Mouse (Mus musculus): Measurements from ENCODE around the gene Tns1. TPM values are rescaled to one million over a fixed set of nuclear protein-coding genes. Genes with fewer than 3 reads are reported as not detected.
A peak's percentile ranks its signal among the peaks of the same experiment; 100 is the strongest.

Tns1 gene
- polyA plus RNA-seq, 1 experiment = 35.5 TPM

GRCm38 (mm10) chr1:74124991-74125552, 823 bp upstream of the Tns1 start, which contains the start of gene Rufy4:
Gene Rufy4, plus strand, starts transcription at chr1:74125541.
- Histone ChIP-seq H3K4me1 (ENCODE audit: control insufficient read depth, insufficient read depth, low read length) (peaks cover 10% of the 10 kb centered on the region), H3K4me3 (ENCODE audit: insufficient read depth, low read length) (peak within 1 kb of the TSS; percentile 50)
- TF ChIP-seq CTCF (IDR thresholded peaks at IDR 0.05; ENCODE audit: low read depth, low read length) (peak; percentile 46), POLR2A (IDR thresholded peaks at IDR 0.05; ENCODE audit: borderline replicate concordance, low read depth, low read length) (no peak)

GRCm38 (mm10) chr1:74123215-74123614, 1.0 kb downstream of the Tns1 start:
- Histone ChIP-seq H3K4me3 (ENCODE audit: insufficient read depth, low read length) (no peak overlapping the region), H3K4me1 (ENCODE audit: control insufficient read depth, insufficient read depth, low read length) (peaks cover 10% of the 10 kb centered on the region), H3K27ac (ENCODE audit: insufficient read depth, low read depth, low read length) (no peak overlapping the region)
- no peak for TF ChIP-seq CTCF (IDR thresholded peaks at IDR 0.05; ENCODE audit: low read depth, low read length)
- TF ChIP-seq POLR2A (IDR thresholded peaks at IDR 0.05; ENCODE audit: borderline replicate concordance, low read depth, low read length) = no peak

More at GRCm38 (mm10) chr1:74124991-74125552, 823 bp upstream of the Tns1 start, which contains the start of gene Rufy4:
- H3K27ac ChIP-seq (ENCODE audit: insufficient read depth, low read depth, low read length) = no peak within 1 kb of the TSS

GRCm38 (mm10) chr1:74121821-74122576, 2.2 kb downstream of the Tns1 start:
- no peak for TF ChIP-seq CTCF (IDR thresholded peaks at IDR 0.05; ENCODE audit: low read depth, low read length)
- no peak for TF ChIP-seq POLR2A (IDR thresholded peaks at IDR 0.05; ENCODE audit: borderline replicate concordance, low read depth, low read length)
- Histone ChIP-seq H3K4me1 (ENCODE audit: control insufficient read depth, insufficient read depth, low read length) (peaks cover 10% of the 10 kb centered on the region), H3K4me3 (ENCODE audit: insufficient read depth, low read length) (no peak overlapping the region), H3K27ac (ENCODE audit: insufficient read depth, low read depth, low read length) (no peak overlapping the region)

- H3K27ac ChIP-seq (ENCODE audit: insufficient read depth, low read depth, low read length) = no peak overlapping the region
- TF ChIP-seq CTCF (IDR thresholded peaks at IDR 0.05; ENCODE audit: low read depth, low read length) (no peak), POLR2A (IDR thresholded peaks at IDR 0.05; ENCODE audit: borderline replicate concordance, low read depth, low read length) (no peak)
- H3K4me3 ChIP-seq (ENCODE audit: insufficient read depth, low read length) = no peak overlapping the region
- H3K4me1 ChIP-seq (ENCODE audit: control insufficient read depth, insufficient read depth, low read length) = peaks cover 9% of the 10 kb centered on the region
Measured at GRCm38 (mm10) chr1:74121138-74121537, 3.1 kb downstream of the Tns1 start.

GRCm38 (mm10) chr1:74119115-74119514, 5.1 kb downstream of the Tns1 start:
- TF ChIP-seq POLR2A (IDR thresholded peaks at IDR 0.05; ENCODE audit: borderline replicate concordance, low read depth, low read length) = no peak
- TF ChIP-seq CTCF (IDR thresholded peaks at IDR 0.05; ENCODE audit: low read depth, low read length) = no peak
- Histone ChIP-seq H3K4me1 (ENCODE audit: control insufficient read depth, insufficient read depth, low read length) (no peaks in the 10 kb centered on the region), H3K4me3 (ENCODE audit: insufficient read depth, low read length) (no peak overlapping the region), H3K27ac (ENCODE audit: insufficient read depth, low read depth, low read length) (no peak overlapping the region)

GRCm38 (mm10) chr1:74117876-74118275, 6.4 kb downstream of the Tns1 start:
- Histone ChIP-seq H3K4me3 (ENCODE audit: insufficient read depth, low read length) (no peak overlapping the region), H3K27ac (ENCODE audit: insufficient read depth, low read depth, low read length) (no peak overlapping the region), H3K4me1 (ENCODE audit: control insufficient read depth, insufficient read depth, low read length) (no peaks in the 10 kb centered on the region)
- no peak for TF ChIP-seq CTCF (IDR thresholded peaks at IDR 0.05; ENCODE audit: low read depth, low read length)
- no peak for TF ChIP-seq POLR2A (IDR thresholded peaks at IDR 0.05; ENCODE audit: borderline replicate concordance, low read depth, low read length)

- TF ChIP-seq POLR2A (IDR thresholded peaks at IDR 0.05; ENCODE audit: borderline replicate concordance, low read depth, low read length) (no peak), CTCF (IDR thresholded peaks at IDR 0.05; ENCODE audit: low read depth, low read length) (no peak)
- peaks cover 3% of the 10 kb centered on the region; the same call in 1 of the 2 replicates for H3K4me1 ChIP-seq (ENCODE audit: control insufficient read depth, insufficient read depth, low read length)
- no peak overlapping the region for H3K27ac ChIP-seq (ENCODE audit: insufficient read depth, low read depth, low read length)
Measured at GRCm38 (mm10) chr1:74113071-74113470, 11.2 kb downstream of the Tns1 start.

GRCm38 (mm10) chr1:74111696-74112030, 12.6 kb downstream of the Tns1 start:
- no peak for TF ChIP-seq POLR2A (IDR thresholded peaks at IDR 0.05; ENCODE audit: borderline replicate concordance, low read depth, low read length)
- TF ChIP-seq CTCF (IDR thresholded peaks at IDR 0.05; ENCODE audit: low read depth, low read length) = no peak
- peaks cover 3% of the 10 kb centered on the region; the same call in 1 of the 2 replicates for H3K4me1 ChIP-seq (ENCODE audit: control insufficient read depth, insufficient read depth, low read length)
- H3K27ac ChIP-seq (ENCODE audit: insufficient read depth, low read depth, low read length) = no peak overlapping the region

More at GRCm38 (mm10) chr1:74113071-74113470, 11.2 kb downstream of the Tns1 start:
- H3K4me3 ChIP-seq (ENCODE audit: insufficient read depth, low read length) = no peak overlapping the region

GRCm38 (mm10) chr1:74110932-74111695, 13.1 kb downstream of the Tns1 start:
- TF ChIP-seq CTCF (IDR thresholded peaks at IDR 0.05; ENCODE audit: low read depth, low read length) (no peak), POLR2A (IDR thresholded peaks at IDR 0.05; ENCODE audit: borderline replicate concordance, low read depth, low read length) (no peak)
- no peak overlapping the region for H3K4me3 ChIP-seq (ENCODE audit: insufficient read depth, low read length)
- no peak overlapping the region for H3K27ac ChIP-seq (ENCODE audit: insufficient read depth, low read depth, low read length)
- peaks cover 3% of the 10 kb centered on the region; the same call in 1 of the 2 replicates for H3K4me1 ChIP-seq (ENCODE audit: control insufficient read depth, insufficient read depth, low read length)

More at GRCm38 (mm10) chr1:74111696-74112030, 12.6 kb downstream of the Tns1 start:
- no peak overlapping the region for H3K4me3 ChIP-seq (ENCODE audit: insufficient read depth, low read length)

All from bone marrow macrophage, adult 2 months (primary cell).